11 mouse cellular contexts compared by ENCODE assay signal in genomic region chr1:34106606-34107005, GRCm38 (mm10).
A peak's percentile ranks its signal among the peaks of the same experiment; 100 is the strongest.
DNase-seq lines count a peak whose midpoint lies in the region; ATAC-seq lines count a peak whose summit lies in the region.
"Had no signal": no experiment of that assay in that cellular context is flagged by ENCODE, and none has a peak within 500 bp of the region (broad histone marks: within the 10 kb centered on the region; RNA-seq: fewer than 3 reads in every experiment).

No protein-coding gene starts in this region.

- H3K9me3 ChIP-seq in heart, embryonic 11.5 days (replicated peaks; ENCODE audit: control insufficient read depth, low read length), result 0 out of 2 replicates have a peak, but pooled peaks cover 2% of the 10 kb centered on the region
- H3K9me3 ChIP-seq in kidney, embryonic 15.5 days (replicated peaks), result no peaks in the 10 kb centered on the region; the same call in 1 of the 2 replicates
- H3K9me3 ChIP-seq in midbrain, embryonic 13.5 days, result no peaks in the 10 kb centered on the region; the same call in 1 of the 2 replicates

- H3K9ac ChIP-seq in heart, embryonic 11.5 days (ENCODE audit: low read depth, low read length), result peak overlapping the region; percentile 44; the same call in 1 of the 2 replicates
- H3K9ac ChIP-seq in kidney, embryonic 15.5 days, result no peak overlapping the region
- H3K9ac ChIP-seq in midbrain, embryonic 13.5 days (replicated peaks), result no peak overlapping the region
- H3K9ac ChIP-seq: liver, postnatal 0 days had no signal

- peaks cover 36% of the 10 kb centered on the region for H3K4me1 ChIP-seq in heart, embryonic 11.5 days (ENCODE audit: control insufficient read depth, insufficient read depth, low read length)
- peaks cover 40% of the 10 kb centered on the region for H3K4me1 ChIP-seq in kidney, embryonic 15.5 days
- H3K4me1 ChIP-seq in midbrain, embryonic 13.5 days (replicated peaks), result peaks cover 25% of the 10 kb centered on the region

- 11% methylated on average over 8 of the region's 8 CpGs for WGBS in heart, embryonic 11.5 days (ENCODE audit: insufficient replicate concordance)
- WGBS in kidney, embryonic 15.5 days, result 13% methylated on average over 8 of the region's 8 CpGs
- WGBS in midbrain, embryonic 13.5 days, result 8% methylated on average over 8 of the region's 8 CpGs

- no peak for ATAC-seq in heart, embryonic 11.5 days (replicated peaks; ENCODE audit: insufficient number of reproducible peaks, low FRiP score, low TSS enrichment)
- ATAC-seq in kidney, embryonic 15.5 days (replicated peaks; ENCODE audit: low FRiP score), result no peak
- ATAC-seq in midbrain, embryonic 13.5 days, result peak; percentile 46; the same call in 1 of the 2 replicates
- ATAC-seq: CD4-positive, CD25-positive, alpha-beta regulatory T cell, adult 4 months; liver, postnatal 0 days had no signal

- no peaks in the 10 kb centered on the region for H3K27me3 ChIP-seq in heart, embryonic 11.5 days (ENCODE audit: control insufficient read depth, insufficient read depth, low read length)
- no peaks in the 10 kb centered on the region for H3K27me3 ChIP-seq in kidney, embryonic 15.5 days
- H3K27me3 ChIP-seq in midbrain, embryonic 13.5 days, result no peaks in the 10 kb centered on the region

- no peaks in the 10 kb centered on the region for H3K36me3 ChIP-seq in heart, embryonic 11.5 days (ENCODE audit: control insufficient read depth, insufficient read depth, low read length)
- H3K36me3 ChIP-seq in kidney, embryonic 15.5 days, result no peaks in the 10 kb centered on the region
- H3K36me3 ChIP-seq in midbrain, embryonic 13.5 days, result no peaks in the 10 kb centered on the region

- no peak for DNase-seq in heart, postnatal 4 days
- DNase-seq in kidney, postnatal 36 days, result no peak
- peak; percentile 47 for DNase-seq in embryo, embryonic 11 days
- no peak for DNase-seq in cerebellum, postnatal 4 days (ENCODE audit: low spot score in 2 of 2)
- DNase-seq in ovary, postnatal 36 days (ENCODE audit: low spot score), result no peak
- DNase-seq: cerebellum, postnatal 14 days; liver, postnatal 0 days had no signal

- peak overlapping the region; percentile 52 for H3K4me2 ChIP-seq in heart, embryonic 11.5 days
- H3K4me2 ChIP-seq in kidney, embryonic 15.5 days, result no peak overlapping the region
- peak overlapping the region; percentile 23; the same call in 1 of the 2 replicates for H3K4me2 ChIP-seq in midbrain, embryonic 13.5 days (replicated peaks)

- no peak overlapping the region for H3K4me3 ChIP-seq in heart, embryonic 11.5 days (ENCODE audit: low read depth, low read length)
- no peak overlapping the region for H3K4me3 ChIP-seq in kidney, embryonic 15.5 days (replicated peaks)
- H3K4me3 ChIP-seq in midbrain, embryonic 13.5 days (replicated peaks), result no peak overlapping the region

- peak overlapping the region; percentile 75 for H3K27ac ChIP-seq in heart, embryonic 11.5 days (ENCODE audit: low read depth, low read length)
- peak overlapping the region; percentile 13 for H3K27ac ChIP-seq in kidney, embryonic 15.5 days
- H3K27ac ChIP-seq in midbrain, embryonic 13.5 days, result 0 out of 2 replicates have a peak overlapping the region, but pooled peaks have one; percentile 14

Comparison
In these comparisons a context has a peak if more than half of its experiments do, and no peak if none do; other contexts are left out.
1. H3K27ac ChIP-seq: peak in every context shown above with its lines; median percentile 75 in heart, embryonic 11.5 days; 14 in midbrain, embryonic 13.5 days; 13 in kidney, embryonic 15.5 days.